Mouse (Mus musculus): ENCODE results near the gene Msx2.
A peak's percentile ranks its signal among the peaks of the same experiment; 100 is the strongest.

The Msx2 gene

GRCm38 (mm10) chr13:53465191-53465820 lies 7.6 kb downstream of the Msx2 start:
- no peak for DNase-seq (ENCODE audit: low read depth, low spot score)

GRCm38 (mm10) chr13:53464441-53465001 lies 8.4 kb downstream of the Msx2 start:
- DNase-seq (ENCODE audit: low read depth, low spot score): peak; percentile 73

GRCm38 (mm10) chr13:53463946-53464345 lies 8.9 kb downstream of the Msx2 start:
- no peak for DNase-seq (ENCODE audit: low read depth, low spot score)

GRCm38 (mm10) chr13:53463037-53463436 lies 9.8 kb downstream of the Msx2 start:
- no peak for DNase-seq (ENCODE audit: low read depth, low spot score)

GRCm38 (mm10) chr13:53462649-53462970 lies 10.3 kb downstream of the Msx2 start:
- no peak for DNase-seq (ENCODE audit: low read depth, low spot score)

GRCm38 (mm10) chr13:53461855-53462648 lies 10.8 kb downstream of the Msx2 start:
- peak; percentile 84 for DNase-seq (ENCODE audit: low read depth, low spot score)

- no peak for DNase-seq (ENCODE audit: low read depth, low spot score)
Measured at GRCm38 (mm10) chr13:53461346-53461745, 11.5 kb downstream of the Msx2 start.

GRCm38 (mm10) chr13:53458766-53459165 lies 14.1 kb downstream of the Msx2 start:
- DNase-seq (ENCODE audit: low read depth, low spot score): no peak

GRCm38 (mm10) chr13:53454794-53455672 lies 17.8 kb downstream of the Msx2 start:
- DNase-seq (ENCODE audit: low read depth, low spot score): no peak

GRCm38 (mm10) chr13:53453927-53454326 lies 18.9 kb downstream of the Msx2 start:
- no peak for DNase-seq (ENCODE audit: low read depth, low spot score)

- DNase-seq (ENCODE audit: low read depth, low spot score): no peak
Measured at GRCm38 (mm10) chr13:53447609-53448008, 25.3 kb downstream of the Msx2 start.

- peak; percentile 62 for DNase-seq (ENCODE audit: low read depth, low spot score)
Measured at GRCm38 (mm10) chr13:53443602-53444001, 29.3 kb downstream of the Msx2 start.

GRCm38 (mm10) chr13:53442168-53442980 lies 30.5 kb downstream of the Msx2 start:
- peak; percentile 57 for DNase-seq (ENCODE audit: low read depth, low spot score)

- no peak for DNase-seq (ENCODE audit: low read depth, low spot score)
Measured at GRCm38 (mm10) chr13:53441307-53442028, 31.4 kb downstream of the Msx2 start.

- no peak for DNase-seq (ENCODE audit: low read depth, low spot score)
Measured at GRCm38 (mm10) chr13:53439957-53440356, 32.9 kb downstream of the Msx2 start.

GRCm38 (mm10) chr13:53426507-53426906 lies 46.4 kb downstream of the Msx2 start:
- peak; percentile 93 for DNase-seq (ENCODE audit: low read depth, low spot score)

GRCm38 (mm10) chr13:53421189-53421588 lies 51.7 kb downstream of the Msx2 start:
- no peak for DNase-seq (ENCODE audit: low read depth, low spot score)

- DNase-seq (ENCODE audit: low read depth, low spot score): no peak
Measured at GRCm38 (mm10) chr13:53420741-53421140, 52.1 kb downstream of the Msx2 start.

GRCm38 (mm10) chr13:53419681-53420080 lies 53.2 kb downstream of the Msx2 start:
- no peak for DNase-seq (ENCODE audit: low read depth, low spot score)

GRCm38 (mm10) chr13:53417701-53418100 lies 55.2 kb downstream of the Msx2 start:
- DNase-seq (ENCODE audit: low read depth, low spot score): no peak
